Mouse (Mus musculus): ENCODE results near the gene Cavin1.

DNA sequence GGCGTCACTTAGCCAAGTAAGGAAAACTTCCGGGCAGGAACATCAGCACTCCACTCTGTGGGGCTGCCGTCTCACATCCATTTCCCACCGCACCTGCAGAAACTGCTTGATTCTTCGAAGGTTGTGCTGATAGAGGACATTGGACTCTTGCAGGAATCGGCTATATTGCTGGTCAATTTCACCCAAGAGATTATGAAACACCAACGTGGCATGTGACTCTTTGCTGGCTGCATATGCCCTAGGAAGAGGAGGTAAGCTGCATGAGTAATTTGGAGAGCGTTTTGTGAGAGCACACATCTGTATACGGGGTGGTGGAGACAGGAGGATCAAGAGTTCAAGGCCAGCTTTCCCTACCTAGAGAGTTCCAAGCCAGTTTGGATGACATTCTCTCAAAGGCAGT lies 62.1 kb downstream of the Cavin1 start:
- TF ChIP-seq CTCF (IDR thresholded peaks at IDR 0.05; ENCODE audit: low read depth) (no peak), EP300 (IDR thresholded peaks at IDR 0.05; ENCODE audit: low read depth) (no peak)

All from heart, postnatal 0 days (tissue).